Mouse (Mus musculus) heart, embryonic 15.5 days (tissue): ENCODE data around the gene Snai1. TPM values are rescaled to one million over a fixed set of nuclear protein-coding genes. Genes with fewer than 3 reads are reported as not detected.

ENCODE experiments used
- ATAC-seq: fragments of 200-750 bp; cut with Nextera tagmentation; replicated peaks from 2 replicates; pipeline ENCODE4 v1.8.0; 2017; ENCODE audit warnings: low read depth, moderate TSS enrichment; ENCODE audit not compliant: insufficient number of reproducible peaks, insufficient read depth, low FRiP score
- H3K27ac ChIP-seq: fragments of 300-500 bp; sonication (generic); 2 replicates; pipeline ENCODE4 v1.5.1; 2015; ENCODE audit warnings: mild to moderate bottlenecking, inconsistent platforms
- H3K27me3 ChIP-seq: fragments of 300-500 bp; sonication (generic); 2 replicates; pipeline ENCODE4 v1.6.1; 2015; ENCODE audit warnings: inconsistent platforms
- H3K36me3 ChIP-seq: fragments of 300-500 bp; sonication (generic); 2 replicates; pipeline ENCODE4 v1.6.1; 2015; ENCODE audit warnings: mild to moderate bottlenecking, inconsistent platforms
- H3K4me1 ChIP-seq: fragments of 300-500 bp; sonication (generic); replicated peaks from 2 replicates; pipeline ENCODE4 v1.6.1; 2015; ENCODE audit warnings: inconsistent platforms
- H3K4me2 ChIP-seq: fragments of 300-500 bp; sonication (generic); 2 replicates; pipeline ENCODE4 v1.6.1; 2015; ENCODE audit warnings: inconsistent platforms, mild to moderate bottlenecking, moderate library complexity
- H3K4me3 ChIP-seq: fragments of 300-500 bp; sonication (generic); 2 replicates; pipeline ENCODE4 v1.5.1; 2015; ENCODE audit warnings: mild to moderate bottlenecking, inconsistent platforms
- H3K9ac ChIP-seq: fragments of 300-500 bp; sonication (generic); 2 replicates; pipeline ENCODE4 v1.6.1; 2015; ENCODE audit warnings: mild to moderate bottlenecking, inconsistent platforms
- H3K9me3 ChIP-seq: fragments of 300-500 bp; sonication (generic); replicated peaks from 2 replicates; pipeline ENCODE4 v1.6.1; 2016; ENCODE audit warnings: inconsistent platforms
- WGBS: fragments of 180-500 bp; shearing (Covaris S2); methylation state at CpG from one replicate; pipeline ENCODE4 v1.1.7; 2015; ENCODE audit warnings: mixed read lengths; 5-methylcytosine and 5-hydroxymethylcytosine counted together
- polyA plus RNA-seq: library from polyadenylated mRNA; unstranded; fragments of >200 nt; fragmentation: Nextera tagmentation; extraction: Ambion mirVana; gene quantifications from 2 replicates; pipeline ENCODE4 v1.2.1, GENCODE M21; 2015

Gene Snai1
- polyA plus RNA-seq, result 14.0 and 19.5 TPM in 2 replicates

DNA sequence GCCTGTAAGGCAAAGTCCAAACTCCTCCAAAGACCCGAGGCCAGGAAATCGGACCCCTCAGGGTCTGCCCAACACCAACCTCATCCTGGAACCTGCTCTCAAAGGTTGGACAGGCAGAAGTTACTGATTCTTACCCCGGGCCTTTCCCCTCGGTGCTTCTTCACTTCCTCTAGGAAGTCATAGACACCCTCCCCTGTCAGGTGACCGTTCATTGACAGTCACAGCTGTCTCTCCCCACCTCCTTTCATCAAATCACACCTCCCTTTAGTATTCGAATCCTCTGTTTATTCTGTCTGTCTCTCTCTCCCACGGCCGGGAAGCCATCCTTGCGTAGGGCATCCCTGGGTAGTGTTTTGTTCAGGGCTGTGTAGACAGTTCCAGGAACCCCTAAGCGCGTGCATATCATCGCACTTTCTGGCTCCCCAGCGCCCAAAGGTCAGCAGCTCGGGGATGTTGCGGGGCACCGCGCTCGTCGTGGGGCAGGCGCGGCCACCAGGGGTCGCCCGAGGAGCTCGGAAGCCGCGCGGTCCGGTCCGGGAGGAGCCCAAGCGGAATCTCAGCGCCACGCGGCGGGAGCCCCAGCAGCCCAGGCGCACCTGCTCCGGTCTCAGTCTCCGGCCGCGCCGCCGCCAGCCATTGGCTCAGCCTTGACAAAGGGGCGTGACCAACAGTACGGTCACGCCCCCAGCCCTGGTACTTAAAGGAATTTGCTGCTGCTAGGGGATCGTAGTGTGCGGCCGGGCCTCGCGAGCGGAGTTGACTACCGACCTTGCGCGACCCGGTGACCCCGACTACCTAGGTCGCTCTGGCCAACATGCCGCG lies at the start of gene Snai1:
TSS of gene Snai1 (plus strand) at position 720 of the 822 bp plus-strand sequence.
- Histone ChIP-seq H3K27ac (peak within 1 kb of the TSS; percentile 48), H3K9ac (peak within 1 kb of the TSS; percentile 63), H3K27me3 (peaks cover 18% of the 10 kb centered on the region), H3K36me3 (no peaks in the 10 kb centered on the region), H3K4me1 (peaks cover 42% of the 10 kb centered on the region), H3K9me3 (no peaks in the 10 kb centered on the region), H3K4me2 (peak within 1 kb of the TSS; percentile 95), H3K4me3 (peak within 1 kb of the TSS; percentile 65)
- WGBS, result under 1% methylated on average over 58 of the region's 58 CpGs
- ATAC-seq, result peak; percentile 94

DNA sequence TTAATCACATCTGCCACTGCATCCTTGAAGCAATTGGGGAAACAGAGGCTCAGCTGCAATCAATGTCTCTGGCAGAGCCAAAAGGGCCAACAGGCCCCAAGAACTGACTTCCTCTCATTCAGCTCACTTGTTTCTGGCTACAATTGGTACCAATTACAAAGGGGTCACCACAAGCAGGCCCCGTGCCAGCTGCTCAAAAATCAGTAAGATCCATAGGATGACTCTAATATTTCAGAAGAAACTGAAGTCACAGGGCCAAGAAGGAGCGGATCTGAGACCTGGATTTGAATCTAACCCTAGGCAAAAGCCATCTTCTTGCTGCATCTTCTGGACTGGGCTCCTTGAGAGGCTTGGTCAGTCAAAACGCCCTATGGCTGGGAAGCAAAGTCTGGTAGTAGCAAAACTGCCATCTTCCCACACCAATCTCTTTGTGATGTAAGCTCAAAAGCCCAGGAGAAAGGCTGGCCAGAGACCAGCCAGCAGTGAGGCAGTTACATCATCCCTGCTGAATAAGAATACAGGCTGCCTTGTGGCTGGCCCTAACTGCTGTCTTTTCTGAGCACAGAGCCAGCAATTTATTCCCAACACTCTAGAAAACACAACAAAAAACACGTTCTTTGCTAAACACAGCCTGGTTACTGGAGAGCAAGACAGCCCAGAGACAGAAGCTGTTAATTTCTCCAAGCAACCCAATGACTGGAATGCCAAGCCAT lies 47.0 kb upstream of the Snai1 start:
- no peaks in the 10 kb centered on the region for H3K27me3 ChIP-seq
- peaks cover 45% of the 10 kb centered on the region for H3K4me1 ChIP-seq
- H3K9me3 ChIP-seq, result no peaks in the 10 kb centered on the region
- no peak for ATAC-seq
- H3K4me3 ChIP-seq, result peak overlapping the region; percentile 99
- H3K4me2 ChIP-seq, result peak overlapping the region; percentile 88
- no peak overlapping the region for H3K27ac ChIP-seq
- H3K9ac ChIP-seq, result peak overlapping the region; percentile 94
- 67% methylated on average over 4 of the region's 4 CpGs for WGBS
- no peaks in the 10 kb centered on the region for H3K36me3 ChIP-seq

DNA sequence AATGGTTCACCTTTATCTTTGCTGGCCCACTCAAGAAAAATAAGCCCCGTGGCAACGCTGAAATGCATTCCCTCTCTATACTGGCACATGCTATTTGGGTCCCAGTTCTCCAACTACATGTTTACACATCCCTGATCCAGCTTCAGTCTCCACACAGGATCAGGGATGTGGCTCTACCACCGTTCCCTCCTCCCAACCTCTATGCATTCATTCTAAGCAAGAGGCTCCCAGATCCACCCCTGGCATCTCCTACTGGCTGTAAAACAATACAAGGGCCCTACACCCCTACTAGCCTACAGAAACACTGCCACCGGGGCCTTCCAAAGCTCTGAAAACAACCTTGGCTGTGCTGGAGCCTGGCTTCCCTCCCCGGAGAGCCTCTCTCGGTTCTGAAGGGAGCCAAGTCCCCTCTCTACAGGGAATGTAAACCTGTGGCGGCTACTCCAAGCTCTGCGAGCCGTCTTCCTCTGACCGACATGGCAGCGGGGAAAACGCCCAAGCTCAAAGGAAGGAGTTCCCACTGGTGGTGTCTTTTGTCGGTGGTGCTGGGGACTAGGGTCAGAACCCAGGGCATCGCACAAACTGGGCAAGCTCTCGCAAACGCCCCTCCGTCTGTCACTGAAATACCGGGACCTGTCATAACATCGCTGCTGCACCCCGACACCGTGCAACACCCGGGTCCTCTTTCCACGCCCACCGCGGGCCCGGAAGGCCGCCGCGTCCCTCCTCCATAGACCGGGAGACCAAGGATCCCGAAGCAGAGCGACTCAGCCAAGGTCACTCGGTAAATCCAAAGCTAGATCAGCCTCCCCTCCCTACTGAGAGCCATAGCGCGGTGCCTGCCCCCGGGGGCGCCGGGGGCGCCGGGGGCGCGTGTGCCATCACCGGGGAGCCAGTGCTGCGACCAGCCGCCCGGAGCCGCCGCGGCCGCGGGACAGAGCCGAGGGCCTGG lies 46.0 kb upstream of the Snai1 start, which contains the start of gene Rnf114:
TSS of gene Rnf114 (plus strand) at position 889 of the 952 bp plus-strand sequence.
- 3% methylated on average over 52 of the region's 52 CpGs for WGBS
- Histone ChIP-seq H3K4me2 (peak within 1 kb of the TSS; percentile 88), H3K4me1 (peaks cover 38% of the 10 kb centered on the region), H3K27ac (peak within 1 kb of the TSS; percentile 96), H3K36me3 (no peaks in the 10 kb centered on the region), H3K9me3 (no peaks in the 10 kb centered on the region), H3K9ac (peak within 1 kb of the TSS; percentile 94), H3K27me3 (no peaks in the 10 kb centered on the region), H3K4me3 (peak within 1 kb of the TSS; percentile 99)
- ATAC-seq, result peak; percentile 29

DNA sequence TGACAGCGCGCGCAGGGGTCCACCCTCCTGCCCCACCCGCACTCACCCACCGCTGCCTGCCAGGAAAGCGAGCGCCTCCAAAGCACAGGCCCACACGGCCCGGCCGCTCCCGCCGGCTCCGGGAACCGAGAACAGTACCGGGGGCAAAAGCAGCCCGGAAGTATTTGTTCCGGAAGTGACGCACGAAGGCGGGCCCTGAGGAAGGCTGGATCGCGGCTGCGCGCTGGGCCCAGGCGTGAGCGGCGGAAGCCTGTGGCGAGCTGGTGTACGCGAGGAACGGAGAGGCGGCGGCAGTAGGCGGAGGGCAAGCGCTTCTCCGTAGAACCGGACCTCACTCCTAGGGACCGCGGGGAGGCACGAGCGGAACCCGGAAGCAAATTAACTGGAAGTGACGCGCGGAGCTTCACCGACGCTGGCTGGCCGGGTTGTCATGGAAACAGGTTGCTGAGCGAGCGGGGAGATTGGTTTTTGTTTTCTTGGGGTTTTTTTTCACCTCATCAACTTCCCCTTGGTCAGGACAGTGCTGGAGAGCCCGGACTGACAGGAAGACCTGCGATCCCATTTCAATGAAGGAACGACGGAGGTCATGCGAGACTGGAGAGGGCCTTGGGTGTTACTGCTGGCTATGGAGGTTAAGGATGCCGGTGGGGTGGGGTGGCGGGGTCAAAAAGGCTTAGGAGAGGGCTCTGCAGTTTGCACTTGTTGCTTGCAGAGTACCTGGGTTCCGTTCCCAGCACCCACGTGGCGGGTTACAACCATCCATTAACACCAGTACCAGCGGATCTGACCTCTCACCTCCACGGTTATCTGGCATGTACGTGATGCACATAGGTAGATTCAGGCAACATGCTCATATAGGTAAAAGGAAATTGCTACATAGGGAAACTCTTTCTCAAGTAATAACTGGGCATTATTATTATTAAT lies 45.0 kb upstream of the Snai1 start, which contains the start of gene Spata2:
TSS of gene Spata2 (minus strand) at position 175 of the 924 bp plus-strand sequence.
- Histone ChIP-seq H3K4me1 (peaks cover 32% of the 10 kb centered on the region), H3K9ac (peak within 1 kb of the TSS; percentile 94), H3K9me3 (no peaks in the 10 kb centered on the region), H3K27me3 (no peaks in the 10 kb centered on the region), H3K36me3 (no peaks in the 10 kb centered on the region), H3K4me2 (peak within 1 kb of the TSS; percentile 88), H3K4me3 (peak within 1 kb of the TSS; percentile 99), H3K27ac (peak within 1 kb of the TSS; percentile 96)
- peak; percentile 79 for ATAC-seq
- 2% methylated on average over 63 of the region's 63 CpGs for WGBS

DNA sequence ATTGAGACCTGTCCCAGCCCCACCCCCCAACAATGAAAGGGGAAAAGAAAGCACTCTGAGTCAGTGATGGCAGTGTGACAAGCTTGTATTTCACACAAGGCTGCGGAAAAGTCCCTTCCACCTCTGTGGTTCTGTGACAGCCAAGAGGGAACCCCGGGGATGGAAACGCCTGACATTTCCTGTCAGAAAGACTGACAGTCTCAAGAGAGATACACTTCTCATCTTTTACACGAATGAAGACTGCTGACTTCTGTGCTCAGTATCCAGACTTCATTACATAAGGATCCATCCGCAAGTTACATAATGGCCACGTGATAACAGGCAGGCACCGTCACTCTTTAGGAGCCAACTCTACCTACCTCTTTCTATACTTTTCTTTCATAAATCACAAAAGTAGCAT lies 41.6 kb upstream of the Snai1 start:
- no peak for ATAC-seq
- Histone ChIP-seq H3K4me1 (peaks cover 14% of the 10 kb centered on the region), H3K9me3 (no peaks in the 10 kb centered on the region), H3K4me3 (no peak overlapping the region), H3K27me3 (no peaks in the 10 kb centered on the region), H3K4me2 (no peak overlapping the region), H3K9ac (no peak overlapping the region), H3K27ac (no peak overlapping the region), H3K36me3 (no peaks in the 10 kb centered on the region)
- 81% methylated on average over 7 of the region's 7 CpGs for WGBS

DNA sequence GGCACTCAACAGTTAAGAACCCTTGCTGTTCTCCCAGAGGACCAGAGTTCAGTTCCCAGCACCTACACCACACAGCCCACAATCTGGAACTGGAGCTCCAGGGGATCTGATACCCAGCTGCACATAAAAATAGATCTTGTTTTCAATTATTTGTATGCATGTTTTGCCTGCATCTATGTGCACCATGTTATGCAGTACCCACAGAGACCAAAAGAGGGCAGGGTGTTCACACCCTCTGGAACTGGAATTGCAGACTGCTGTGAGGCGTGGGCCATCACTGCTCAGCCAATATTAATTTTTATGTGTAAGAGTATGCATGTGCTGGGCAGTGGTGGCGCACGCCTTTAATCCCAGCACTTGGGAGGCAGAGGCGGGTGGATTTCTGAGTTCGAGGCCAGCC lies 40.7 kb upstream of the Snai1 start:
- WGBS, result 75% methylated on average over 5 of the region's 5 CpGs

DNA sequence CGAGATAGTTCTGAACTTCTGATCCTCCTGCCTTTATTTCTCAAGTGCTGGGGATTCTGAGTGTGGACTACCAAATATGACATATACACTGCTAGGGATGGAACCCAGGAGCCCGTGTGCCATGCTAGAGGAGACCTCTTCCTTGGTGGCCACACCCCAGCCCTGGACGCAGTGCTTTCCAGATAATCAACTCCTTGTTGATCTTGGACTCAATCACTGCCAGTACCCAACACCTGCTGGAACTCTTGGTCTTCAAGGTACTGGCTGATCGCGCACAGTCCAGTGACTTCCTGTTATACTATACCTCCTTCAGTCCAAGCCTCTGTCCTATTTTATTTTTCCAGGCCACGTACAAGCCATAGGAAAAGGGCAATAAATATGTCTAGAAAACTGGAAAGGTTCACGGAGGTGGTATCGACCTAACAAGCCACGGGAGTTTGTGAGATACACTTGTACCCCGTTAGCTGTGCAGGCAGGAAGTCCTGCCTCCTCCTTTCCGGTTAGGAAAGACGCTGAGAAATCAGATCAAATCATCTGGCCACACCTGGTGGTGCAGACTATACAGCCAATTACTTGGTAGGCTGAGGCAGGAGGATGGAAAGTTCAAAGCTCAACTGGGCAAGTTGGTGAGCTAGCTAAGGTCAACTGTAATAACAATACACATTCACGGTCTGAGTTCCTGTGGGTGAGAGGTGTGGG lies 35.3 kb upstream of the Snai1 start:
- peaks cover 29% of the 10 kb centered on the region for H3K4me1 ChIP-seq
- H3K27me3 ChIP-seq, result no peaks in the 10 kb centered on the region
- H3K27ac ChIP-seq, result peak overlapping the region; percentile 84; the same call in 1 of the 2 replicates
- peak overlapping the region; percentile 95 for H3K4me2 ChIP-seq
- H3K36me3 ChIP-seq, result no peaks in the 10 kb centered on the region
- no peaks in the 10 kb centered on the region for H3K9me3 ChIP-seq
- WGBS, result 38% methylated on average over 13 of the region's 13 CpGs
- ATAC-seq, result no peak
- H3K9ac ChIP-seq, result 0 out of 2 replicates have a peak overlapping the region, but pooled peaks have one; percentile 91
- peak overlapping the region; percentile 98 for H3K4me3 ChIP-seq

More for the DNA sequence above, 40.7 kb upstream of the Snai1 start:
- H3K27ac ChIP-seq, result no peak overlapping the region
- no peak overlapping the region for H3K9ac ChIP-seq
- no peaks in the 10 kb centered on the region for H3K9me3 ChIP-seq
- H3K36me3 ChIP-seq, result no peaks in the 10 kb centered on the region
- H3K4me3 ChIP-seq, result no peak overlapping the region
- H3K4me2 ChIP-seq, result no peak overlapping the region
- H3K4me1 ChIP-seq, result peaks cover 7% of the 10 kb centered on the region
- H3K27me3 ChIP-seq, result no peaks in the 10 kb centered on the region
- ATAC-seq, result no peak

DNA sequence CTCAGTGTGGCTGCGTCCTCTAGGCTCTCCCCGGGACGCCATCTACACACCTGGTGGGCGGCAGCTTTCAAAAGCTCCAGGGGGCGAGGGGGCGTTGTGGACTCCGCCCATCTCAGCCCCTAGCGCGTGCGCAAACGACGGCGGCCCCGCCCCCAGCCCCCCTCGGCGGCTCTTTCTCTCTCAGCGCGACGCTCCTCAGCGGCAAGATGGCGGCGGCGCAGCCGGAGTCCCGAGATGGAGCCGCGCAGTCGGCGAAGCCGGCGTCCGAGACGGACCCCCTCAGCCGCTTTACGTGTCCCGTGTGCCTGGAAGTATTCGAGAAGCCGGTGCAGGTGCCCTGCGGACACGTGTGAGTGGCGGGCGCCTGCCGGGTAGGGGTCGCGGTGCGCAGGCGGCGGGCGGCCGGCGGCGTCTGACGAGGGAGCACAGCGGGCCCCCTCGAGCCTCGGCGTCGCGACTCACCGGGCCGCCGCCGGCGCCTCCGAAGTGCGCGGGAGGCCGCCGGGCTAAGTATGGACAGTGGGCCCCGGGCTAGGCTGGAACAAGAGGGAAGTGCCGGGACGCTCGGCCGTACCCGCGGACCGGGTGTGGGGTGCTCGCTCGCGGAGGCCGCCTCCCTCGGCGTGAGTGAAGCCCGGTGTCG lies 34.6 kb upstream of the Snai1 start:
- H3K9me3 ChIP-seq, result no peaks in the 10 kb centered on the region
- H3K4me3 ChIP-seq, result peak overlapping the region; percentile 98
- peak; percentile 89 for ATAC-seq
- peak overlapping the region; percentile 95 for H3K4me2 ChIP-seq
- H3K27me3 ChIP-seq, result no peaks in the 10 kb centered on the region
- H3K4me1 ChIP-seq, result peaks cover 34% of the 10 kb centered on the region
- H3K36me3 ChIP-seq, result peaks cover 1% of the 10 kb centered on the region; the same call in 1 of the 2 replicates
- H3K9ac ChIP-seq, result peak overlapping the region; percentile 91
- H3K27ac ChIP-seq, result peak overlapping the region; percentile 84
- under 1% methylated on average over 76 of the region's 85 CpGs for WGBS

DNA sequence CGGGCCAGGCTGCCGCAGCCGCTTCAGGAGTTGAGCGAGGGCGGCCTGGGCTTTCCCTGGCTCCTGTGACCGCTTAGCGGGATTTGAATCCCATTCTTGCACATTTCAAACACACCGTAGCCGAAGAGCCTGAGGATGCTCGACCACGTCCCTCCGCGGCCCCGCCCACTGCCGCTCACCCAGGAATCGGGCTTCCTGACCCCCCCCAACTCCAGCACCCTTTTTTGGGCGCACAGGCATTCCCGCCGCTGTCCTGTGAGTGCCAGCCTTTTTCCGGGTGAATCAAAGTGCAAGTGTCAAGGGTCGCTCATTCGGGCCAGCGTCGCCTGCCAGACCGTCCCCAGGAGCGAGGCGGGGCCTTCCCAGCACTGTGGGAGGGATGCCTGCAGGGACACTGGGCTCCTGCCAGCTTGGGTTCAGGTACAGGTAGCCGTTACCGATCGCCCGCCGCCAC lies 34.1 kb upstream of the Snai1 start:
- WGBS, result under 1% methylated on average over 32 of the region's 32 CpGs
- H3K4me2 ChIP-seq, result peak overlapping the region; percentile 95
- peak; percentile 20; the same call in 1 of the 2 replicates for ATAC-seq

More for the DNA sequence above, 34.1 kb upstream of the Snai1 start:
- H3K9me3 ChIP-seq, result no peaks in the 10 kb centered on the region
- H3K27me3 ChIP-seq, result no peaks in the 10 kb centered on the region
- H3K4me1 ChIP-seq, result peaks cover 34% of the 10 kb centered on the region
- peak overlapping the region; percentile 84 for H3K27ac ChIP-seq
- peak overlapping the region; percentile 91 for H3K9ac ChIP-seq
- peak overlapping the region; percentile 98 for H3K4me3 ChIP-seq
- H3K36me3 ChIP-seq, result peaks cover 7% of the 10 kb centered on the region; the same call in 1 of the 2 replicates
